Mouse (Mus musculus): ENCODE data around the gene Naa35. TPM values are rescaled to one million over a fixed set of nuclear protein-coding genes. Genes with fewer than 3 reads are reported as not detected.

Gene Naa35
- polyA plus RNA-seq, 1 experiment from 2014 or later: 22.9 TPM

GRCm38 (mm10) chr13:59604511-59604910 lies 19.5 kb downstream of the Naa35 start:
- WGBS (ENCODE audit: insufficient replicate concordance): 87% methylated on average over 1 of the region's 1 CpGs
- TF ChIP-seq EP300 (IDR thresholded peaks at IDR 0.05; ENCODE audit: low read depth) (no peak), CTCF (IDR thresholded peaks at IDR 0.05; ENCODE audit: low read depth) (no peak)
- Histone ChIP-seq H3K27ac (ENCODE audit: low read depth) (no peak overlapping the region), H3K27me3 (ENCODE audit: insufficient read depth, low read length) (no peaks in the 10 kb centered on the region), H3K4me3 (ENCODE audit: low read depth, low read length) (no peak overlapping the region), H3K4me1 (ENCODE audit: insufficient read depth) (peaks cover 10% of the 10 kb centered on the region; the same call in 1 of the 2 replicates), H3K36me3 (replicated peaks; ENCODE audit: insufficient read depth, low read length) (peaks cover 41% of the 10 kb centered on the region), H3K4me2 (ENCODE audit: low read depth, low read length) (no peak overlapping the region), H3K9me3 (ENCODE audit: low read length) (no peaks in the 10 kb centered on the region), H3K9ac (replicated peaks) (no peak overlapping the region)
- no peak for ATAC-seq
- DNase-seq: no peak

- no peak overlapping the region for H3K9ac ChIP-seq (replicated peaks)
- H3K27me3 ChIP-seq (ENCODE audit: insufficient read depth, low read length): no peaks in the 10 kb centered on the region
- 55% methylated on average over 10 of the region's 10 CpGs for WGBS (ENCODE audit: insufficient replicate concordance)
- DNase-seq: no peak
- peaks cover 37% of the 10 kb centered on the region for H3K36me3 ChIP-seq (replicated peaks; ENCODE audit: insufficient read depth, low read length)
- no peak overlapping the region for H3K4me2 ChIP-seq (ENCODE audit: low read depth, low read length)
- no peak for ATAC-seq
- H3K9me3 ChIP-seq (ENCODE audit: low read length): no peaks in the 10 kb centered on the region
- TF ChIP-seq EP300 (IDR thresholded peaks at IDR 0.05; ENCODE audit: low read depth) (no peak), CTCF (IDR thresholded peaks at IDR 0.05; ENCODE audit: low read depth) (no peak)
- no peak overlapping the region for H3K27ac ChIP-seq (ENCODE audit: low read depth)
- H3K4me1 ChIP-seq (ENCODE audit: insufficient read depth): peaks cover 10% of the 10 kb centered on the region; the same call in 1 of the 2 replicates
- no peak overlapping the region for H3K4me3 ChIP-seq (ENCODE audit: low read depth, low read length)
These were observed 20.3 kb downstream of the Naa35 start for GRCm38 (mm10) chr13:59605221-59605922.

- no peak overlapping the region for H3K9ac ChIP-seq (replicated peaks)
- DNase-seq: no peak
- no peaks in the 10 kb centered on the region for H3K27me3 ChIP-seq (ENCODE audit: insufficient read depth, low read length)
- H3K4me1 ChIP-seq (ENCODE audit: insufficient read depth): peaks cover 10% of the 10 kb centered on the region; the same call in 1 of the 2 replicates
- 90% methylated on average over 4 of the region's 4 CpGs for WGBS (ENCODE audit: insufficient replicate concordance)
- TF ChIP-seq CTCF (IDR thresholded peaks at IDR 0.05; ENCODE audit: low read depth) (no peak), EP300 (IDR thresholded peaks at IDR 0.05; ENCODE audit: low read depth) (no peak)
- peaks cover 24% of the 10 kb centered on the region for H3K36me3 ChIP-seq (replicated peaks; ENCODE audit: insufficient read depth, low read length)
- no peak overlapping the region for H3K4me2 ChIP-seq (ENCODE audit: low read depth, low read length)
- ATAC-seq: no peak
- H3K4me3 ChIP-seq (ENCODE audit: low read depth, low read length): no peak overlapping the region
- no peaks in the 10 kb centered on the region for H3K9me3 ChIP-seq (ENCODE audit: low read length)
- H3K27ac ChIP-seq (ENCODE audit: low read depth): no peak overlapping the region
These were observed 24.8 kb downstream of the Naa35 start for GRCm38 (mm10) chr13:59609885-59610284.

GRCm38 (mm10) chr13:59610437-59610836 lies 25.4 kb downstream of the Naa35 start:
- H3K4me1 ChIP-seq (ENCODE audit: insufficient read depth): peaks cover 5% of the 10 kb centered on the region; the same call in 1 of the 2 replicates
- ATAC-seq (no peak), DNase-seq (no peak)
- 89% methylated on average over 2 of the region's 2 CpGs for WGBS (ENCODE audit: insufficient replicate concordance)
- H3K36me3 ChIP-seq (replicated peaks; ENCODE audit: insufficient read depth, low read length): peaks cover 24% of the 10 kb centered on the region
- no peaks in the 10 kb centered on the region for H3K27me3 ChIP-seq (ENCODE audit: insufficient read depth, low read length)
- TF ChIP-seq EP300 (IDR thresholded peaks at IDR 0.05; ENCODE audit: low read depth) (no peak), CTCF (IDR thresholded peaks at IDR 0.05; ENCODE audit: low read depth) (no peak)
- no peaks in the 10 kb centered on the region for H3K9me3 ChIP-seq (ENCODE audit: low read length)
- H3K27ac ChIP-seq (ENCODE audit: low read depth): no peak overlapping the region
- H3K9ac ChIP-seq (replicated peaks): no peak overlapping the region
- no peak overlapping the region for H3K4me3 ChIP-seq (ENCODE audit: low read depth, low read length)
- H3K4me2 ChIP-seq (ENCODE audit: low read depth, low read length): no peak overlapping the region

- Histone ChIP-seq H3K4me2 (ENCODE audit: low read depth, low read length) (no peak overlapping the region), H3K36me3 (replicated peaks; ENCODE audit: insufficient read depth, low read length) (peaks cover 31% of the 10 kb centered on the region), H3K9ac (replicated peaks) (no peak overlapping the region), H3K4me1 (ENCODE audit: insufficient read depth) (no peaks in the 10 kb centered on the region), H3K27me3 (ENCODE audit: insufficient read depth, low read length) (no peaks in the 10 kb centered on the region), H3K4me3 (ENCODE audit: low read depth, low read length) (no peak overlapping the region), H3K9me3 (ENCODE audit: low read length) (no peaks in the 10 kb centered on the region), H3K27ac (ENCODE audit: low read depth) (no peak overlapping the region)
- DNase-seq (no peak), ATAC-seq (no peak)
- WGBS (ENCODE audit: insufficient replicate concordance): 60% methylated on average over 4 of the region's 4 CpGs
- no peak for TF ChIP-seq CTCF (IDR thresholded peaks at IDR 0.05; ENCODE audit: low read depth)
- no peak for TF ChIP-seq EP300 (IDR thresholded peaks at IDR 0.05; ENCODE audit: low read depth)
These were observed 28.8 kb downstream of the Naa35 start for GRCm38 (mm10) chr13:59613868-59614267.

- Histone ChIP-seq H3K9ac (replicated peaks) (no peak overlapping the region), H3K4me1 (ENCODE audit: insufficient read depth) (no peaks in the 10 kb centered on the region), H3K27ac (ENCODE audit: low read depth) (no peak overlapping the region), H3K36me3 (replicated peaks; ENCODE audit: insufficient read depth, low read length) (peaks cover 28% of the 10 kb centered on the region), H3K27me3 (ENCODE audit: insufficient read depth, low read length) (no peaks in the 10 kb centered on the region), H3K4me3 (ENCODE audit: low read depth, low read length) (no peak overlapping the region), H3K4me2 (ENCODE audit: low read depth, low read length) (no peak overlapping the region), H3K9me3 (ENCODE audit: low read length) (no peaks in the 10 kb centered on the region)
- ATAC-seq (no peak), DNase-seq (no peak)
- TF ChIP-seq CTCF (IDR thresholded peaks at IDR 0.05; ENCODE audit: low read depth) (no peak), EP300 (IDR thresholded peaks at IDR 0.05; ENCODE audit: low read depth) (no peak)
- WGBS (ENCODE audit: insufficient replicate concordance): 80% methylated on average over 4 of the region's 4 CpGs
These were observed 30.1 kb downstream of the Naa35 start for GRCm38 (mm10) chr13:59615152-59615551.

Measured in liver, postnatal 0 days (tissue).